Mouse (Mus musculus) lung, adult 2 months (tissue): Measurements from ENCODE around the gene Lrfn2.

Experiments
- CTCF ChIP-seq: fragments of 200-500 bp; IDR thresholded peaks from 2 replicates; pipeline ENCODE4 v1.5.1; 2011; ENCODE audit warnings: mild to moderate bottlenecking, low read length, control low read depth; ENCODE audit not compliant: insufficient read depth
- POLR2A ChIP-seq: fragments of 200-500 bp; IDR thresholded peaks from 2 replicates; pipeline ENCODE4 v1.6.1; 2011; ENCODE audit warnings: low read depth, mild to moderate bottlenecking, control low read depth, low read length, borderline replicate concordance; ENCODE audit errors: extremely low read depth

DNA sequence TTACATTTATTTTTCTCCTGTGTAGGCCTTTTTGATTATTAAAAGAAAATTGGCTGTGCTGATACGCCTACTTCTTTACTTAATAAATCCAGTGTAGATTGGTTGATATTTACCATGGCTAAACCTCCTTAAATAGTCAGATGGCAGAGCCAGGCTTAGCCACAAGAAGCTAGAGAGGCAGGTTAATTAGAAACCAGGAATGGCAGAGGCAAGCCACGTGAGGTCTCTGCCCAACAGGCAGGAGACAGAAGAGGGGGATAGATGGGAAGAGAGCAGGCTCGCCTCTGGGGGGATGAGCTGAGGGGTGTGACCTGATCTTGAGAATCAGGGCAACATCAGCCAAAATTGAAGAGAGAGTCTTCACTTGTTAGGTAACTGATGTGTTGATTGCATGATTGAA, 30.5 kb downstream of the Lrfn2 start:
- TF ChIP-seq CTCF (no peak), POLR2A (no peak)
